ENCODE assay signal across 8 mouse cellular contexts in the genomic region with DNA sequence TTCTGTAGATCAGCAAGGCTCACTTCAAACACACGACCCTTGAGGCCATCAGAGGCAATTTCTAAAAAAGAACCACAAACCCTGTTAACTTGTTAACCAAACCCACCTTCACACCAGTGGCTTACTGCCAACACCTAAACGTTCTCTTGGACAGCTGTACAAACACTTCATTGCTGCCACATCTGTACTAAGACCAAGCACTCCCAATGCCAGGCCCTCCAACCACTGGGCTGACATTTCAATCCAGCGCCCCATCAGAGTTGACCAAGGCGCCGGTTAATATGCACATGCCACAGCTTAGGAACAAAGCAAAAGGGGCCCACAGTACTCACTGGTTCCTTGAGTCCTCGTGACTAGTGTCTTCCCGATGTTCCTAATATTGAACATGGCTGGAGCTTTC. TPM values are rescaled to one million over a fixed set of nuclear protein-coding genes. Genes with fewer than 3 reads are reported as not detected.
A peak's percentile ranks its signal among the peaks of the same experiment; 100 is the strongest.
DNase-seq lines count a peak whose midpoint lies in the region; ATAC-seq and TF ChIP-seq lines count a peak whose summit lies in the region.

No protein-coding gene starts in this region.

- H3K27ac ChIP-seq in kidney, adult 2 months (ENCODE audit: insufficient read depth, low read depth, low read length): no peak overlapping the region
- peak overlapping the region; percentile 63 for H3K27ac ChIP-seq in bone marrow macrophage, adult 2 months (ENCODE audit: insufficient read depth, low read depth, low read length)
- peak overlapping the region; percentile 93 for H3K27ac ChIP-seq in hindbrain, embryonic 10.5 days
- peak overlapping the region; percentile 53 for H3K27ac ChIP-seq in liver, embryonic 16.5 days (ENCODE audit: low read length)

- DNase-seq in kidney, adult 2 months: no peak
- no peak for DNase-seq in kidney, adult 8-10 months
- DNase-seq in hindbrain, embryonic 10.5 days (ENCODE audit: low spot score): peak; percentile 27
- DNase-seq in thymus, postnatal 36 days: no peak
- DNase-seq in thymus, postnatal 10 days (ENCODE audit: low spot score in 2 of 2): no peak
- no peak for DNase-seq in thymus, postnatal 4 days

- peak overlapping the region; percentile 81 for H3K9ac ChIP-seq in liver, embryonic 16.5 days (ENCODE audit: low read depth, low read length)

- H3K9me3 ChIP-seq in hindbrain, embryonic 10.5 days: no peaks in the 10 kb centered on the region
- no peaks in the 10 kb centered on the region for H3K9me3 ChIP-seq in liver, embryonic 16.5 days (replicated peaks; ENCODE audit: control insufficient read depth, low read length)

- H3K4me3 ChIP-seq in kidney, adult 2 months (ENCODE audit: insufficient read depth, low read depth, low read length): peak overlapping the region; percentile 68
- H3K4me3 ChIP-seq in bone marrow macrophage, adult 2 months (ENCODE audit: insufficient read depth, low read length): peak overlapping the region; percentile 91
- H3K4me3 ChIP-seq in hindbrain, embryonic 10.5 days: peak overlapping the region; percentile 98
- H3K4me3 ChIP-seq in liver, embryonic 16.5 days (ENCODE audit: low read depth, low read length): peak overlapping the region; percentile 77

- 4% methylated on average over 7 of the region's 7 CpGs for WGBS in kidney, adult 2 months
- WGBS in hindbrain, embryonic 10.5 days: 25% methylated on average over 7 of the region's 7 CpGs
- 4% methylated on average over 7 of the region's 7 CpGs for WGBS in liver, embryonic 16.5 days (ENCODE audit: insufficient replicate concordance)

- TF ChIP-seq POLR2A in kidney, adult 2 months (IDR thresholded peaks at IDR 0.05; ENCODE audit: low read depth, low read length): no peak
- no peak for TF ChIP-seq POLR2A in bone marrow macrophage, adult 2 months (IDR thresholded peaks at IDR 0.05; ENCODE audit: borderline replicate concordance, low read depth, low read length)

- H3K4me1 ChIP-seq in kidney, adult 2 months (ENCODE audit: control insufficient read depth, insufficient read depth, low read length): peaks cover 6% of the 10 kb centered on the region; the same call in 1 of the 2 replicates
- peaks cover 12% of the 10 kb centered on the region for H3K4me1 ChIP-seq in bone marrow macrophage, adult 2 months (ENCODE audit: control insufficient read depth, insufficient read depth, low read length)
- H3K4me1 ChIP-seq in hindbrain, embryonic 10.5 days (replicated peaks): peaks cover 24% of the 10 kb centered on the region
- H3K4me1 ChIP-seq in liver, embryonic 16.5 days (ENCODE audit: control insufficient read depth, low read depth, low read length): peaks cover 26% of the 10 kb centered on the region

- TF ChIP-seq CTCF in kidney, adult 2 months (conservative IDR thresholded peaks at IDR 0.05; ENCODE audit: insufficient read depth, insufficient read length, low read depth, low read length): no peak
- TF ChIP-seq CTCF in bone marrow macrophage, adult 2 months (IDR thresholded peaks at IDR 0.05; ENCODE audit: low read depth, low read length): no peak

- peaks cover 14% of the 10 kb centered on the region for H3K36me3 ChIP-seq in kidney, adult 2 months (ENCODE audit: control insufficient read depth, insufficient read depth, low read length)
- H3K36me3 ChIP-seq in hindbrain, embryonic 10.5 days: peaks cover 52% of the 10 kb centered on the region
- H3K36me3 ChIP-seq in liver, embryonic 16.5 days (ENCODE audit: control insufficient read depth, insufficient read depth): peaks cover 41% of the 10 kb centered on the region

- H3K4me2 ChIP-seq in liver, embryonic 16.5 days (ENCODE audit: low read depth, low read length): peak overlapping the region; percentile 85

- H3K27me3 ChIP-seq in kidney, adult 2 months (replicated peaks; ENCODE audit: control insufficient read depth, insufficient read depth, low read length): no peaks in the 10 kb centered on the region
- no peaks in the 10 kb centered on the region for H3K27me3 ChIP-seq in hindbrain, embryonic 10.5 days (ENCODE audit: insufficient read depth, poor library complexity, severe bottlenecking)
- H3K27me3 ChIP-seq in liver, embryonic 16.5 days (ENCODE audit: control insufficient read depth, insufficient read depth, low read depth, low read length): no peaks in the 10 kb centered on the region

- no peak for ATAC-seq in liver, embryonic 16.5 days (ENCODE audit: low read depth)

RNA-seq across cellular contexts. Expression of gene Rps3a1, which starts 1.1 kb away (rescaled TPM):
- 200 and 307 TPM in 2 replicates for polyA plus RNA-seq in kidney, adult 2 months (2012; rRNA removed)
- 1,248 and 1,390 TPM in 2 replicates for polyA plus RNA-seq in bone marrow macrophage, adult 2 months (2012; ENCODE audit: insufficient read depth, insufficient read length, missing spikeins)
- polyA plus RNA-seq in hindbrain, embryonic 10.5 days (2016; fragmentation: Nextera tagmentation; extraction: Ambion mirVana): 978 and 1,090 TPM in 2 replicates
- polyA plus RNA-seq in liver, embryonic 16.5 days (2015; fragmentation: Nextera tagmentation; extraction: Ambion mirVana): 593 and 662 TPM in 2 replicates
